Mouse (Mus musculus) central nervous system, embryonic 14 days (tissue): Measurements from ENCODE around the gene Isy1. TPM values are rescaled to one million over a fixed set of nuclear protein-coding genes. Genes with fewer than 3 reads are reported as not detected.

ENCODE experiments used
- polyA plus RNA-seq: library from polyadenylated mRNA; depleted of rRNA; stranded (reverse); fragments of >200 nt; gene quantifications from 2 replicates; pipeline ENCODE4 v1.2.3, GENCODE M21; 2012; rRNA removed

Isy1 gene
- polyA plus RNA-seq: 48.4 and 49.3 TPM in 2 replicates

GRCm38 (mm10) chr6:87838551-87839197 lies at the start of gene Isy1:
Gene Isy1 (minus strand): TSS chr6:87838798.

GRCm38 (mm10) chr6:87887594-87888233 lies 49.1 kb upstream of the Isy1 start, which contains the start of gene Copg1:
Gene Copg1 (plus strand): TSS chr6:87887814.

GRCm38 (mm10) chr6:87850900-87851614 lies 12.5 kb upstream of the Isy1 start, which contains the start of gene Cnbp:
Gene Cnbp (minus strand): TSS chr6:87851106.

GRCm38 (mm10) chr6:87835695-87836094 lies 2.9 kb downstream of the Isy1 start, which contains the start of gene Gm45140:
Gene Gm45140 (minus strand): TSS chr6:87835795.

GRCm38 (mm10) chr6:87811675-87812338 lies 26.8 kb downstream of the Isy1 start, which contains the start of gene Rab43:
Gene Rab43 (minus strand): TSS chr6:87812164.

GRCm38 (mm10) chr6:87777842-87778241 lies 60.8 kb downstream of the Isy1 start, which contains the start of gene Gp9:
Gene Gp9 (plus strand): TSS chr6:87778072.

Other genes starting within 250 kb of the Isy1 start
- 2.3 and 3.5 TPM in 2 replicates for gene Prokr1, start 248.1 kb downstream of the Isy1 start, polyA plus RNA-seq
- gene Aplf, start 166.6 kb downstream of the Isy1 start, polyA plus RNA-seq: 8.8 and 9.8 TPM in 2 replicates
- gene Efcc1, start 107.9 kb downstream of the Isy1 start, polyA plus RNA-seq: 3.0 and 3.7 TPM in 2 replicates
- 1.1 and 1.2 TPM in 2 replicates for gene Gp9, start 60.7 kb downstream of the Isy1 start, polyA plus RNA-seq
- gene Rab43, start 26.6 kb downstream of the Isy1 start, polyA plus RNA-seq: 7.1 and 12.3 TPM in 2 replicates
- 7.1 and 10.8 TPM in 2 replicates for gene Gm45140, start 3.0 kb downstream of the Isy1 start, polyA plus RNA-seq
- 291 and 297 TPM in 2 replicates for gene Cnbp, start 12.3 kb upstream of the Isy1 start, polyA plus RNA-seq
- 114 and 129 TPM in 2 replicates for gene Copg1, start 49.0 kb upstream of the Isy1 start, polyA plus RNA-seq
- 36.9 and 38.3 TPM in 2 replicates for gene Hmces, start 75.1 kb upstream of the Isy1 start, polyA plus RNA-seq
- 137 and 152 TPM in 2 replicates for gene H1fx, start 142.8 kb upstream of the Isy1 start, polyA plus RNA-seq
- gene Rab7, start 206.5 kb upstream of the Isy1 start, polyA plus RNA-seq: 263 and 280 TPM in 2 replicates
- 200 and 223 TPM in 2 replicates for gene Rpn1, start 245.7 kb upstream of the Isy1 start, polyA plus RNA-seq